Mouse (Mus musculus): ENCODE results near the gene Haus2. TPM values are rescaled to one million over a fixed set of nuclear protein-coding genes. Genes with fewer than 3 reads are reported as not detected.

Gene Haus2
- polyA plus RNA-seq, 1 experiment from 2014 or later: 21.9 TPM

DNA sequence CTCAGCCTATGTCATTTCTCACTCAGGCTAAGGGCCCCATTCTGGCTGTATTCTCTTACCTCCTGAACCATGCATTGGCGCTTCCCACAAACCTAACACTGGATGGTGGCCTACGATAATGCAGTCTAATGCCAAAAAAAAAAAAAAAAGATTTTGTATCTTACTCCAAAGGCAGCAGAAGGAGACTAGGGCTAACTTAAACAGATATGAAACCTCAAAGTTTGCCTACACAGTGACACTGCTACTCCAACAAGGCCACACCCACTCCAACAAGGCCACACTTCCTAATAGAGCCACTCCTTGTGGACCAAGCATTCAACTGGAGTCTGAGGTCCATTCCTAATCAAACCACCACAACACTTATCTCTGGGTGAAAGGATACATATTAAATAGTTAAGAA is 47.5 kb downstream of the Haus2 start:
- Histone ChIP-seq H3K27ac (replicated peaks in 1 of 2; ENCODE audit: control insufficient read depth in 1 of 2, insufficient read depth in 1 of 2, low read depth in 2 of 2, low read length in 2 of 2) (no peak overlapping the region), H3K36me3 (ENCODE audit: control insufficient read depth, insufficient read depth, low read length) (no peaks in the 10 kb centered on the region), H3K9ac (ENCODE audit: low read length) (no peak overlapping the region), H3K4me1 (ENCODE audit: control insufficient read depth in 2 of 2, insufficient read depth in 2 of 2, low read length in 2 of 2) (peaks cover 3 to 9% of the 10 kb centered on the region in 2 experiments), H3K27me3 (ENCODE audit: control insufficient read depth, insufficient read depth, low read length) (no peaks in the 10 kb centered on the region), H3K9me3 (ENCODE audit: control insufficient read depth, low read length) (no peaks in the 10 kb centered on the region), H3K4me2 (ENCODE audit: low read length) (no peak overlapping the region), H3K4me3 (ENCODE audit: control insufficient read depth in 1 of 2, insufficient read depth in 1 of 2, low read depth in 1 of 2, low read length in 2 of 2) (no peak overlapping the region)
- WGBS: 100% methylated on average over 2 of the region's 2 CpGs
- ATAC-seq (ENCODE audit: insufficient number of reproducible peaks, insufficient read depth, low FRiP score, low read depth): no peak

DNA sequence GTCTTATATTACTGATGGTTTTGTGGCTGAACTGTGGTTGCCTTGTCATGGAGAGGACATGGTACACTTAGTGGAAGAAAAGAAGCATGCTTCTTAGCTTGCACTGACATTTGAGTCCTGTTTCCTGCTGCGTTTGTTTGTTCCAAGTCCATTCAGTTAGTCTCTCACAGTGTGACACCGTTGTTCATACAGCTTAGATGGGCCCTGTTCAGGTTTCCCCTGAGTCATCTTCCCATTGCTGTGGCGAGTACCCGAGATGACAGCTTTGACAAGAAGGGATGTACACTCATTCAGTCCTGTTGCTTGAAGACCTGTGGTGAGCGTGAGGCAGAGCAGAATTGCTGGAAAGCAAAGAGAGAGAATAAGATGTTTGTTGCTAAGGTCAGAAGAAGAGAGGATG is 49.3 kb downstream of the Haus2 start:
- no peaks in the 10 kb centered on the region for H3K36me3 ChIP-seq (ENCODE audit: control insufficient read depth, insufficient read depth, low read length)
- no peak overlapping the region for H3K4me2 ChIP-seq (ENCODE audit: low read length)
- peaks cover 0 to 2% of the 10 kb centered on the region in 2 experiments; a peak in 1 of 4 replicates for H3K4me1 ChIP-seq (ENCODE audit: control insufficient read depth in 2 of 2, insufficient read depth in 2 of 2, low read length in 2 of 2)
- H3K9ac ChIP-seq (ENCODE audit: low read length): no peak overlapping the region
- no peak overlapping the region for H3K4me3 ChIP-seq (ENCODE audit: control insufficient read depth in 1 of 2, insufficient read depth in 1 of 2, low read depth in 1 of 2, low read length in 2 of 2)
- WGBS: 68% methylated on average over 5 of the region's 5 CpGs
- H3K27ac ChIP-seq (replicated peaks in 1 of 2; ENCODE audit: control insufficient read depth in 1 of 2, insufficient read depth in 1 of 2, low read depth in 2 of 2, low read length in 2 of 2): no peak overlapping the region
- ATAC-seq (ENCODE audit: insufficient number of reproducible peaks, insufficient read depth, low FRiP score, low read depth): no peak
- no peaks in the 10 kb centered on the region for H3K9me3 ChIP-seq (ENCODE audit: control insufficient read depth, low read length)
- H3K27me3 ChIP-seq (ENCODE audit: control insufficient read depth, insufficient read depth, low read length): no peaks in the 10 kb centered on the region

DNA sequence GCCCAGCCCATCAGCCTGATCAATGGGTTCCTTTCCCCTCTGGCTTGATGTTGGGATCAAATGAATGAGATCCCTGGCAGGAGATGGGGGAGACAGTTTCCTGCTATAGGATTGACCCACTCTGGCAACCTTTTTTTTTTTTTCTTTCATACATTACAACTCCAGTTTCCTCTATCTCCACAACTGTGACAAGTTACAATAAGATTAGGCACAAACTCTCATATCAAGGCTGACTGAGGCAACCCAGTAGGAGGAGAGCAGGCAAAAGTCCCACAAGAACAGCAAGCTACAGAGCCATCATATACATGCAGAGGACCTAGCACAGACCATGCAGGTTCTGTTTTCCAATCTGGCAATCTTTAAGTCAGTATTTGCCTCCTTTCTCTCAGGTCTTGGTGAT is 50.1 kb downstream of the Haus2 start:
- no peak overlapping the region for H3K27ac ChIP-seq (replicated peaks in 1 of 2; ENCODE audit: control insufficient read depth in 1 of 2, insufficient read depth in 1 of 2, low read depth in 2 of 2, low read length in 2 of 2)
- no peak for ATAC-seq (ENCODE audit: insufficient number of reproducible peaks, insufficient read depth, low FRiP score, low read depth)
- H3K4me2 ChIP-seq (ENCODE audit: low read length): no peak overlapping the region

DNA sequence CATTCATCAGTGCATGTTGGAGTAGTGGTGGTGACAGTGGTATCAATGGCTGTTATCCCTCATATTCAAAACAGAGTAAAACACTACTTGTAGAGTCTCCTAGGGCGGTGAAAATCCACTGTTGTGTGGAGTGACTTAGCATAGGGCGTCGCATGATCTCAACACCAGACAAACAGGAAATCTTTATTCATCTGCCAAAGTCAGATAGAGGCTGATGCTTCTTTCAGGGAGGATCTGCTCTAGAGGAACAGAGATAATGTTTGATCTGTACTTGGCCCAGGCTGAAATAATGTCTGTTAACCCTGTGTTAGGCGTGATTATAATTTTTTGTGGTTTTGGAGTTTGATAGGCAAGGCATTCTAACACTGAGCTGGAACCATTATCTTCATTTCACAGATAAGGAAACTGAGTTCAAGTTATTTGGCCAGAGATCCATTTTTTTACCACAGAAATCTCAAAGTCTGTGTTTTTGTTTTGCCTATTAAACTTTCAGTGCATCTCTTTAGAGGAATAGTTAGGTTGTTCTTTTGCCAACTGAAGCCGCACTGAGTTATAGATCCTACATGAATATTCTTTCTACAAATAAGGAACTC is 51.4 kb downstream of the Haus2 start:
- WGBS: 59% methylated on average over 5 of the region's 5 CpGs
- Histone ChIP-seq H3K27me3 (ENCODE audit: control insufficient read depth, insufficient read depth, low read length) (no peaks in the 10 kb centered on the region), H3K9ac (ENCODE audit: low read length) (no peak overlapping the region), H3K4me2 (ENCODE audit: low read length) (no peak overlapping the region), H3K4me3 (ENCODE audit: control insufficient read depth in 1 of 2, insufficient read depth in 1 of 2, low read depth in 1 of 2, low read length in 2 of 2) (no peak overlapping the region), H3K27ac (replicated peaks in 1 of 2; ENCODE audit: control insufficient read depth in 1 of 2, insufficient read depth in 1 of 2, low read depth in 2 of 2, low read length in 2 of 2) (no peak overlapping the region), H3K36me3 (ENCODE audit: control insufficient read depth, insufficient read depth, low read length) (0 out of 2 replicates have a peak, but pooled peaks cover 5% of the 10 kb centered on the region), H3K4me1 (ENCODE audit: control insufficient read depth in 2 of 2, insufficient read depth in 2 of 2, low read length in 2 of 2) (peaks cover 0 to 2% of the 10 kb centered on the region in 2 experiments; a peak in 1 of 4 replicates), H3K9me3 (ENCODE audit: control insufficient read depth, low read length) (no peaks in the 10 kb centered on the region)
- ATAC-seq (ENCODE audit: insufficient number of reproducible peaks, insufficient read depth, low FRiP score, low read depth): no peak

More for the DNA sequence above, 50.1 kb downstream of the Haus2 start:
- no peaks in the 10 kb centered on the region for H3K9me3 ChIP-seq (ENCODE audit: control insufficient read depth, low read length)
- no peaks in the 10 kb centered on the region for H3K27me3 ChIP-seq (ENCODE audit: control insufficient read depth, insufficient read depth, low read length)
- no peak overlapping the region for H3K9ac ChIP-seq (ENCODE audit: low read length)
- no peaks in the 10 kb centered on the region for H3K36me3 ChIP-seq (ENCODE audit: control insufficient read depth, insufficient read depth, low read length)
- peaks cover 0 to 2% of the 10 kb centered on the region in 2 experiments; a peak in 1 of 4 replicates for H3K4me1 ChIP-seq (ENCODE audit: control insufficient read depth in 2 of 2, insufficient read depth in 2 of 2, low read length in 2 of 2)
- no peak overlapping the region for H3K4me3 ChIP-seq (ENCODE audit: control insufficient read depth in 1 of 2, insufficient read depth in 1 of 2, low read depth in 1 of 2, low read length in 2 of 2)

DNA sequence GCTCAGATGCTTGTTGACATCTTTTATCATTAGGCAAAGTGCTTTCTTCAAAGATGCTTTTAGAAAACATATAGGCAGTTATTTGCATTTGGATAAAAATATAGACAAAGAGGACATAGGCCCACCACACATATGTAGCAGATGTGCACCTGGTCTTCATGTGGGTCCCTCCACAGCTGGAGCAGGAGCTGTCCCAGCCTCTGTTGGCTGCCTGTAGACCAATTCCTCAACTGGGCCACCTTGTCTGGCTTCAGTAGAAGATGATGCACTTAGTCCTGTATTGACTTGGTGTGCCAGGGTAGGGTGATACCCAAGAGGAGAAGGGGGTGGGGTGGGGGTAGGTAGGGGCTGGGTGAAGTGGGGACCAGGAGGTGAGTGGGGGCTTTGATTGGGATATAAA is 53.6 kb downstream of the Haus2 start:
- no peak for ATAC-seq (ENCODE audit: insufficient number of reproducible peaks, insufficient read depth, low FRiP score, low read depth)
- Histone ChIP-seq H3K9me3 (ENCODE audit: control insufficient read depth, low read length) (no peaks in the 10 kb centered on the region), H3K4me2 (ENCODE audit: low read length) (no peak overlapping the region), H3K4me3 (ENCODE audit: control insufficient read depth in 1 of 2, insufficient read depth in 1 of 2, low read depth in 1 of 2, low read length in 2 of 2) (no peak overlapping the region), H3K27me3 (ENCODE audit: control insufficient read depth, insufficient read depth, low read length) (no peaks in the 10 kb centered on the region), H3K9ac (ENCODE audit: low read length) (no peak overlapping the region), H3K4me1 (ENCODE audit: control insufficient read depth in 2 of 2, insufficient read depth in 2 of 2, low read length in 2 of 2) (peaks cover 0 to 2% of the 10 kb centered on the region in 2 experiments; a peak in 1 of 4 replicates), H3K36me3 (ENCODE audit: control insufficient read depth, insufficient read depth, low read length) (peaks cover 5% of the 10 kb centered on the region; the same call in 1 of the 2 replicates), H3K27ac (replicated peaks in 1 of 2; ENCODE audit: control insufficient read depth in 1 of 2, insufficient read depth in 1 of 2, low read depth in 2 of 2, low read length in 2 of 2) (no peak overlapping the region)

DNA sequence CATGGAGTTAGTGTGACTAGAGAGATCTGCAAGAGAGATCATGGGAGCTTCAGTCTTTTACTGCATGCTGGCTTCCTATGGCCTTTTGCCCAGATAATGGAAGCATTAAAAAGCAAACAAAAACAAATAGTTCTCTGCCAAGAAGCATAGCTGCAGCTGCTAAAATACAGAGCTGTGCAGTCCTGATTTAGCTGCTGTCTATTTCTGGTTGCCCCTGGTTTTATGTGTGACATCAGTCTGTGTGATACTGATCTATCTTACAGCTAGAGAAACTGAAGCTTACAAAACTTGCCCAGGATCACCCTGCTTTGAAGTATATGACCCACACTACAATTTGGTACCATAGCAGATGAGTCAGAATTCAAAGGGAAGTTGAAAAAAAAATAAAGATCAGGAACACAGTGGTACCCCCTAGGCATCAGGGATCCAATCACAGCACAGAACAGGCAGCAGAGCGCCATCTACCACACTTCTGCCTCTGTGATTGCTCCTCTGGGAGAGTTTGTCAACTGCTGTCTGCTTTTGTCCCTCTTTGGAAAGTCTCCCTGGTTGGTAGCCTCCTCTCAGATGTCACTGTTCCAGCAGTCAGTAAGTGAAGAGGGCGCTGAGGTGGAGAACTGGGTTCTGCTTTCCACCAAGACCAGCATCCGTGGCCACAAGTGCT is 54.4 kb downstream of the Haus2 start:
- Histone ChIP-seq H3K4me3 (ENCODE audit: control insufficient read depth in 1 of 2, insufficient read depth in 1 of 2, low read depth in 1 of 2, low read length in 2 of 2) (no peak overlapping the region), H3K9me3 (ENCODE audit: control insufficient read depth, low read length) (no peaks in the 10 kb centered on the region), H3K4me1 (ENCODE audit: control insufficient read depth in 2 of 2, insufficient read depth in 2 of 2, low read length in 2 of 2) (peaks cover 0 to 2% of the 10 kb centered on the region in 2 experiments; a peak in 1 of 4 replicates), H3K36me3 (ENCODE audit: control insufficient read depth, insufficient read depth, low read length) (peaks cover 11% of the 10 kb centered on the region), H3K4me2 (ENCODE audit: low read length) (no peak overlapping the region), H3K9ac (ENCODE audit: low read length) (no peak overlapping the region), H3K27ac (replicated peaks in 1 of 2; ENCODE audit: control insufficient read depth in 1 of 2, insufficient read depth in 1 of 2, low read depth in 2 of 2, low read length in 2 of 2) (no peak overlapping the region), H3K27me3 (ENCODE audit: control insufficient read depth, insufficient read depth, low read length) (no peaks in the 10 kb centered on the region)
- 67% methylated on average over 3 of the region's 3 CpGs for WGBS
- ATAC-seq (ENCODE audit: insufficient number of reproducible peaks, insufficient read depth, low FRiP score, low read depth): no peak

DNA sequence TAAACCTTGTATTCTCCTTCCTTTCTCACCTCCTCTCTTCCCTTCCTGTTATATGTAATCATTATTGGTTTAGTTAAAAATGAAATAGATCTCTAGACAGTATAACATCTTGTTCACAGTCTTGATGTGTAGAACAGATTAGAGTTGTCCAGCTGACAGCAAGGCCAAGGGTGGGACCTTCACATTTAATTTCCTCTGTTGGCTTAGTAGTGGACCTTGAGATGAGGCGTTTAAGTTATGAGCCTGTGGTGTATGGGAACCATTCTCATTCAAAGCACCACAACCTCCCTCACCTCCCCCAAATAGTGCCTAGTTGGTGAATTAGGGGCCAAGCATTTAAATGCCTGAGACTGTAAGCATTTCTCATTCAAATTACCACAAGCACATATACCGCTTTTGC is 58.3 kb downstream of the Haus2 start:
- Histone ChIP-seq H3K4me1 (ENCODE audit: control insufficient read depth in 2 of 2, insufficient read depth in 2 of 2, low read length in 2 of 2) (no peaks in the 10 kb centered on the region; a peak in 1 of 4 replicates), H3K27ac (replicated peaks in 1 of 2; ENCODE audit: control insufficient read depth in 1 of 2, insufficient read depth in 1 of 2, low read depth in 2 of 2, low read length in 2 of 2) (no peak overlapping the region), H3K9me3 (ENCODE audit: control insufficient read depth, low read length) (no peaks in the 10 kb centered on the region), H3K36me3 (ENCODE audit: control insufficient read depth, insufficient read depth, low read length) (peaks cover 14% of the 10 kb centered on the region), H3K4me3 (ENCODE audit: control insufficient read depth in 1 of 2, insufficient read depth in 1 of 2, low read depth in 1 of 2, low read length in 2 of 2) (no peak overlapping the region), H3K9ac (ENCODE audit: low read length) (no peak overlapping the region), H3K27me3 (ENCODE audit: control insufficient read depth, insufficient read depth, low read length) (no peaks in the 10 kb centered on the region), H3K4me2 (ENCODE audit: low read length) (no peak overlapping the region)
- no peak for ATAC-seq (ENCODE audit: insufficient number of reproducible peaks, insufficient read depth, low FRiP score, low read depth)
- WGBS: 87% methylated on average over 2 of the region's 2 CpGs
